Mouse (Mus musculus): Measurements from ENCODE around the gene Ephb2.

- no peak for TF ChIP-seq CTCF (IDR thresholded peaks at IDR 0.05; ENCODE audit: low read depth)
- no peak for TF ChIP-seq EP300 (IDR thresholded peaks at IDR 0.05; ENCODE audit: low read depth)
Measured at GRCm38 (mm10) chr4:136781868-136782578, 53.8 kb downstream of the Ephb2 start.
